Mouse (Mus musculus) kidney, embryonic 16.5 days (tissue): Measurements from ENCODE around the gene Kcnh1. TPM values are rescaled to one million over a fixed set of nuclear protein-coding genes. Genes with fewer than 3 reads are reported as not detected.

Experiments used
- ATAC-seq: fragments of 200-750 bp; cut with Nextera tagmentation; 2 replicates; pipeline ENCODE4 v1.8.0; 2017; ENCODE audit warnings: moderate TSS enrichment; ENCODE audit not compliant: low FRiP score, low TSS enrichment
- H3K27ac ChIP-seq: fragments of 300-500 bp; sonication (generic); 2 replicates; pipeline ENCODE4 v1.5.1; 2014; ENCODE audit warnings: low read length
- H3K27me3 ChIP-seq: fragments of 300-500 bp; sonication (generic); 2 replicates; pipeline ENCODE4 v1.6.1; 2014; ENCODE audit warnings: low read length, control low read depth, mixed read lengths; ENCODE audit not compliant: insufficient read depth
- H3K36me3 ChIP-seq: fragments of 300-500 bp; sonication (generic); 2 replicates; pipeline ENCODE4 v1.6.1; 2014; ENCODE audit warnings: low read length, control low read depth, mixed read lengths; ENCODE audit not compliant: insufficient read depth
- H3K4me1 ChIP-seq: fragments of 300-500 bp; sonication (generic); 2 replicates; pipeline ENCODE4 v1.6.1; 2014; ENCODE audit warnings: low read length, control low read depth, mixed read lengths; ENCODE audit not compliant: insufficient read depth
- H3K4me2 ChIP-seq: fragments of 300-500 bp; sonication (generic); replicated peaks from 2 replicates; pipeline ENCODE4 v1.6.1; 2014; ENCODE audit warnings: low read depth, low read length
- H3K4me3 ChIP-seq: fragments of 300-500 bp; sonication (generic); 2 replicates; pipeline ENCODE4 v1.5.1; 2014; ENCODE audit warnings: mild to moderate bottlenecking, low read length
- H3K9ac ChIP-seq: fragments of 300-500 bp; sonication (generic); replicated peaks from 2 replicates; pipeline ENCODE4 v1.6.1; 2014; ENCODE audit warnings: low read length
- H3K9me3 ChIP-seq: fragments of 300-500 bp; sonication (generic); 2 replicates; pipeline ENCODE4 v1.6.1; 2016; ENCODE audit warnings: low read length, control low read depth
- WGBS: fragments of 180-500 bp; shearing (Covaris S2); extraction: QIAGEN DNeasy Blood & Tissue Kit; methylation state at CpG from one replicate; pipeline ENCODE4 v1.1.7; 2014; 5-methylcytosine and 5-hydroxymethylcytosine counted together
- polyA plus RNA-seq: library from polyadenylated mRNA; unstranded; fragments of >200 nt; fragmentation: Nextera tagmentation; extraction: Ambion mirVana; gene quantifications from 2 replicates; pipeline ENCODE4 v1.2.1, GENCODE M21; 2015

Kcnh1 gene
- polyA plus RNA-seq, 1 experiment from 2014 or later, result 1.2 TPM

- Histone ChIP-seq H3K4me1 (no peaks in the 10 kb centered on the region), H3K27ac (no peak overlapping the region), H3K27me3 (no peaks in the 10 kb centered on the region), H3K4me2 (no peak overlapping the region), H3K36me3 (no peaks in the 10 kb centered on the region), H3K4me3 (no peak overlapping the region), H3K9ac (no peak overlapping the region), H3K9me3 (no peaks in the 10 kb centered on the region)
- ATAC-seq, result no peak
- WGBS, result 81% methylated on average over 3 of the region's 3 CpGs
These were observed 294.5 kb downstream of the Kcnh1 start for GRCm38 (mm10) chr1:192485030-192485429.

- H3K4me2 ChIP-seq, result no peak overlapping the region
- no peak overlapping the region for H3K27ac ChIP-seq
- no peak overlapping the region for H3K9ac ChIP-seq
- ATAC-seq, result no peak
- no peak overlapping the region for H3K4me3 ChIP-seq
- H3K27me3 ChIP-seq, result no peaks in the 10 kb centered on the region
- no peaks in the 10 kb centered on the region for H3K36me3 ChIP-seq
- 95% methylated on average over 11 of the region's 11 CpGs for WGBS
- H3K4me1 ChIP-seq, result no peaks in the 10 kb centered on the region
- H3K9me3 ChIP-seq, result no peaks in the 10 kb centered on the region
These were observed 297.0 kb downstream of the Kcnh1 start for GRCm38 (mm10) chr1:192487571-192487970.

GRCm38 (mm10) chr1:192489908-192490825 lies 299.6 kb downstream of the Kcnh1 start:
- Histone ChIP-seq H3K9ac (no peak overlapping the region), H3K4me3 (no peak overlapping the region), H3K9me3 (no peaks in the 10 kb centered on the region), H3K27me3 (no peaks in the 10 kb centered on the region), H3K4me2 (no peak overlapping the region), H3K27ac (no peak overlapping the region), H3K4me1 (no peaks in the 10 kb centered on the region), H3K36me3 (no peaks in the 10 kb centered on the region)
- WGBS, result 79% methylated on average over 13 of the region's 13 CpGs
- ATAC-seq, result no peak

- ATAC-seq, result no peak
These were observed 306.9 kb downstream of the Kcnh1 start for GRCm38 (mm10) chr1:192497505-192497904.

GRCm38 (mm10) chr1:192502016-192502415 lies 311.4 kb downstream of the Kcnh1 start:
- ATAC-seq, result no peak
- H3K36me3 ChIP-seq, result no peaks in the 10 kb centered on the region
- 75% methylated on average over 9 of the region's 9 CpGs for WGBS
- no peaks in the 10 kb centered on the region for H3K27me3 ChIP-seq
- H3K9ac ChIP-seq, result no peak overlapping the region
- H3K27ac ChIP-seq, result no peak overlapping the region
- no peak overlapping the region for H3K4me3 ChIP-seq
- no peaks in the 10 kb centered on the region for H3K4me1 ChIP-seq
- H3K4me2 ChIP-seq, result no peak overlapping the region
- no peaks in the 10 kb centered on the region for H3K9me3 ChIP-seq

More at GRCm38 (mm10) chr1:192497505-192497904, 306.9 kb downstream of the Kcnh1 start:
- no peaks in the 10 kb centered on the region for H3K4me1 ChIP-seq
- 77% methylated on average over 2 of the region's 2 CpGs for WGBS
- no peak overlapping the region for H3K9ac ChIP-seq
- no peaks in the 10 kb centered on the region for H3K9me3 ChIP-seq
- H3K4me2 ChIP-seq, result no peak overlapping the region
- no peaks in the 10 kb centered on the region for H3K36me3 ChIP-seq
- no peak overlapping the region for H3K27ac ChIP-seq
- H3K4me3 ChIP-seq, result no peak overlapping the region
- no peaks in the 10 kb centered on the region for H3K27me3 ChIP-seq

GRCm38 (mm10) chr1:192502835-192503234 lies 312.3 kb downstream of the Kcnh1 start:
- H3K4me1 ChIP-seq, result no peaks in the 10 kb centered on the region
- H3K4me3 ChIP-seq, result no peak overlapping the region
- no peaks in the 10 kb centered on the region for H3K9me3 ChIP-seq
- no peak for ATAC-seq
- no peak overlapping the region for H3K27ac ChIP-seq
- H3K4me2 ChIP-seq, result no peak overlapping the region
- H3K9ac ChIP-seq, result no peak overlapping the region
- no peaks in the 10 kb centered on the region for H3K36me3 ChIP-seq
- no peaks in the 10 kb centered on the region for H3K27me3 ChIP-seq

GRCm38 (mm10) chr1:192503651-192504050 lies 313.1 kb downstream of the Kcnh1 start:
- no peak overlapping the region for H3K27ac ChIP-seq
- H3K4me1 ChIP-seq, result no peaks in the 10 kb centered on the region
- H3K9ac ChIP-seq, result no peak overlapping the region
- no peak overlapping the region for H3K4me2 ChIP-seq
- no peak for ATAC-seq
- H3K36me3 ChIP-seq, result no peaks in the 10 kb centered on the region
- 90% methylated on average over 4 of the region's 4 CpGs for WGBS
- H3K4me3 ChIP-seq, result no peak overlapping the region
- no peaks in the 10 kb centered on the region for H3K9me3 ChIP-seq
- H3K27me3 ChIP-seq, result no peaks in the 10 kb centered on the region

- no peak for ATAC-seq
- 94% methylated on average over 1 of the region's 1 CpGs for WGBS
- Histone ChIP-seq H3K4me2 (no peak overlapping the region), H3K27me3 (no peaks in the 10 kb centered on the region), H3K36me3 (no peaks in the 10 kb centered on the region), H3K27ac (no peak overlapping the region), H3K9ac (no peak overlapping the region), H3K4me3 (no peak overlapping the region), H3K4me1 (no peaks in the 10 kb centered on the region), H3K9me3 (no peaks in the 10 kb centered on the region)
These were observed 322.2 kb downstream of the Kcnh1 start for GRCm38 (mm10) chr1:192512821-192513220.

- no peak for ATAC-seq
These were observed 324.8 kb downstream of the Kcnh1 start for GRCm38 (mm10) chr1:192515373-192515772.

GRCm38 (mm10) chr1:192519713-192520112 lies 329.1 kb downstream of the Kcnh1 start:
- ATAC-seq, result no peak

More at GRCm38 (mm10) chr1:192515373-192515772, 324.8 kb downstream of the Kcnh1 start:
- H3K36me3 ChIP-seq, result no peaks in the 10 kb centered on the region
- H3K4me1 ChIP-seq, result peaks cover 3% of the 10 kb centered on the region
- H3K27me3 ChIP-seq, result no peaks in the 10 kb centered on the region
- WGBS, result 87% methylated on average over 3 of the region's 3 CpGs
- H3K9ac ChIP-seq, result no peak overlapping the region
- H3K4me2 ChIP-seq, result no peak overlapping the region
- no peak overlapping the region for H3K4me3 ChIP-seq
- no peak overlapping the region for H3K27ac ChIP-seq
- H3K9me3 ChIP-seq, result no peaks in the 10 kb centered on the region

More at GRCm38 (mm10) chr1:192519713-192520112, 329.1 kb downstream of the Kcnh1 start:
- Histone ChIP-seq H3K9ac (no peak overlapping the region), H3K4me1 (peaks cover 17% of the 10 kb centered on the region), H3K27me3 (no peaks in the 10 kb centered on the region), H3K27ac (no peak overlapping the region), H3K36me3 (no peaks in the 10 kb centered on the region), H3K9me3 (no peaks in the 10 kb centered on the region), H3K4me2 (no peak overlapping the region), H3K4me3 (no peak overlapping the region)
- 79% methylated on average over 1 of the region's 1 CpGs for WGBS
